Mouse (Mus musculus) embryonic facial prominence, embryonic 12.5 days (tissue): Measurements from ENCODE around the gene Atat1. TPM values are rescaled to one million over a fixed set of nuclear protein-coding genes. Genes with fewer than 3 reads are reported as not detected.

ENCODE experiments used
- ATAC-seq: fragments of 200-750 bp; cut with Nextera tagmentation; 2 replicates; pipeline ENCODE4 v1.8.0; 2017; ENCODE audit not compliant: insufficient number of reproducible peaks, insufficient read depth, low FRiP score, low TSS enrichment
- H3K27ac ChIP-seq: fragments of 300-500 bp; sonication (generic); 2 replicates; pipeline ENCODE4 v1.5.1; 2016; ENCODE audit warnings: mild to moderate bottlenecking
- H3K27me3 ChIP-seq: fragments of 300-500 bp; sonication (generic); 2 replicates; pipeline ENCODE4 v1.6.1; 2016; ENCODE audit warnings: mild to moderate bottlenecking, moderate library complexity
- H3K36me3 ChIP-seq: fragments of 300-500 bp; sonication (generic); 2 replicates; pipeline ENCODE4 v1.6.1; 2016; ENCODE audit warnings: mild to moderate bottlenecking
- H3K4me1 ChIP-seq: fragments of 300-500 bp; sonication (generic); 2 replicates; pipeline ENCODE4 v1.6.1; 2016
- H3K4me2 ChIP-seq: fragments of 300-500 bp; sonication (generic); replicated peaks from 2 replicates; pipeline ENCODE4 v1.6.1; 2016; ENCODE audit warnings: mild to moderate bottlenecking, moderate library complexity
- H3K4me3 ChIP-seq: fragments of 300-500 bp; sonication (generic); 2 replicates; pipeline ENCODE4 v1.5.1; 2016; ENCODE audit warnings: mild to moderate bottlenecking
- H3K9ac ChIP-seq: fragments of 300-500 bp; sonication (generic); 2 replicates; pipeline ENCODE4 v1.6.1; 2016; ENCODE audit warnings: mild to moderate bottlenecking, moderate library complexity
- H3K9me3 ChIP-seq: fragments of 300-500 bp; sonication (generic); 2 replicates; pipeline ENCODE4 v1.6.1; 2016; ENCODE audit warnings: mild to moderate bottlenecking, moderate library complexity
- WGBS: fragments of 180-500 bp; shearing (Covaris S2); methylation state at CpG from one replicate; pipeline ENCODE4 v1.1.7; 2016; 5-methylcytosine and 5-hydroxymethylcytosine counted together
- polyA plus RNA-seq: library from polyadenylated mRNA; unstranded; fragments of >200 nt; fragmentation: Nextera tagmentation; extraction: Ambion mirVana; gene quantifications from 2 replicates; pipeline ENCODE4 v1.2.1, GENCODE M21; 2016

The Atat1 gene
- polyA plus RNA-seq, 1 experiment from 2014 or later = 165 TPM

DNA sequence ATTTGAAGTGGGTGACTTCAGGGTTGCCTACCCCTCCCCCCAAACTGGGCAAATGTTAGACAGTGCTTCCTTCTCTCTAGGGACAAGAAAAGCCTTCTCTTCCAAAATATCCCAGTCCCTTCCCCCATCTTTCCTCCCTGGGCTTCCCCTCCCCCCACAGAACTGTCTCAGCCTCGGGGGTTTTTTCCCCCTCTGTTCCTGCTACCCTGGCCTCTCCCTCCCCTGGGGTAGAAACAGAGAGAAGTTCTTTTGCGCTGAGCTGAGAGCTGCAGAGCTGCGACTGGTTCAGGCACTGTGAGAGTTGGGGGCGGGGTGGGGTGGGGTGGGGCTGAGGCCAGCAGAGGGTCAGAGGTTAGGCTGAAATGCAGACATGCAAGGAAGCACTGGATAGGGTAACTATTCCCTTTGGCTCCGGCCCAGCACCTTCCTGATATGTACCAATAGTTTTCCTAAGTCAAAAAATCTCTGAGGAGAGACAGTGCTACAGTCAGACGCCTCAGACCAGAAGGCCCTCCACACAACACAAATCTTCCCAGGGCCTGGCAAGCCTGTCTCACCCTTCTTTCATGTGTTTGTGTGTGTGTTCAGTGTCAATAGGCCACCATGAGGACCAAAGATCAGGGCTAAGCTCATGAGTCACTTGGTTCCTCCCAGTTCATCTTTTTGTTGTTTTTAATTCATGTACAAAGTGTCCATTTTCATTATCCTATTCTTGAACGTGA, 40.4 kb downstream of the Atat1 start:
- Histone ChIP-seq H3K4me2 (peak overlapping the region; percentile 96), H3K4me1 (peaks cover 62% of the 10 kb centered on the region), H3K9me3 (no peaks in the 10 kb centered on the region), H3K36me3 (peaks cover 23% of the 10 kb centered on the region), H3K27ac (peak overlapping the region; percentile 98), H3K9ac (peak overlapping the region; percentile 68), H3K4me3 (peak overlapping the region; percentile 73), H3K27me3 (no peaks in the 10 kb centered on the region)
- 1% methylated on average over 7 of the region's 7 CpGs for WGBS
- no peak for ATAC-seq

GRCm38 (mm10) chr17:35868961-35869345, 40.9 kb downstream of the Atat1 start:
- Histone ChIP-seq H3K27me3 (no peaks in the 10 kb centered on the region), H3K4me3 (peak overlapping the region; percentile 73), H3K4me1 (peaks cover 63% of the 10 kb centered on the region), H3K27ac (peak overlapping the region; percentile 98), H3K4me2 (peak overlapping the region; percentile 96), H3K36me3 (peaks cover 18% of the 10 kb centered on the region), H3K9me3 (no peaks in the 10 kb centered on the region), H3K9ac (peak overlapping the region; percentile 68)
- WGBS = 2% methylated on average over 7 of the region's 7 CpGs
- no peak for ATAC-seq

DNA sequence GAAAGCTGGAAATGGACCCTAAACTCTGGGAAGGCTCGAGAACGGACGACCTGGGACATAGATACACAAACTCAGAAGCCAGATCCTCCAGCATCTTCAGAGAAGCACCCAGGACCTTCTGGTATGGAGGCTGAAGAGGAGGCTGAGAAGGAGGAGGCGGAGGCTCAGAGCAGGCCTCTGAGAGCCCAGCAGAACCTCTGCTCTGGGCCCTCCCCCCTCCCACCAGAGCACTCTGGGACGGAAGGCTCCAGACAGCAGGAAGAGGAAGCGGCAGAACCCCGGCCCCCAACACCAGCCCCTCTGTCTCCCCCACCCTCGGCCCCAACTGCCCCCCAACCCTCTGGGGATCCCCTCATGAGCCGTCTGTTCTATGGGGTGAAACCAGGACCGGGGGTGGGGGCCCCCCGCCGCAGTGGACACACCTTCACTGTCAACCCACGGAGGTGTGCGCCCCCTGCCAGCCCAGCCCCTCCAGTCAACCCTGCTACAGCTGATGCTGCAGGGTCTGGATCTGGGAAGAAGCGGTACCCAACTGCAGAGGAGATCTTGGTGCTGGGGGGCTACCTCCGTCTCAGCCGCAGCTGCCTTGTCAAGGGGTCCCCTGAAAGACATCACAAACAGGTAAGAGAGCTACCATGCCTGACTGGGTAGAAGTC, 41.6 kb downstream of the Atat1 start:
- ATAC-seq = no peak
- H3K4me3 ChIP-seq = peak overlapping the region; percentile 73
- H3K4me1 ChIP-seq = peaks cover 58% of the 10 kb centered on the region
- H3K27me3 ChIP-seq = no peaks in the 10 kb centered on the region
- H3K9ac ChIP-seq = peak overlapping the region; percentile 68
- H3K4me2 ChIP-seq = peak overlapping the region; percentile 96
- WGBS = 16% methylated on average over 17 of the region's 17 CpGs
- peak overlapping the region; percentile 98 for H3K27ac ChIP-seq
- peaks cover 13% of the 10 kb centered on the region for H3K36me3 ChIP-seq
- no peaks in the 10 kb centered on the region for H3K9me3 ChIP-seq

DNA sequence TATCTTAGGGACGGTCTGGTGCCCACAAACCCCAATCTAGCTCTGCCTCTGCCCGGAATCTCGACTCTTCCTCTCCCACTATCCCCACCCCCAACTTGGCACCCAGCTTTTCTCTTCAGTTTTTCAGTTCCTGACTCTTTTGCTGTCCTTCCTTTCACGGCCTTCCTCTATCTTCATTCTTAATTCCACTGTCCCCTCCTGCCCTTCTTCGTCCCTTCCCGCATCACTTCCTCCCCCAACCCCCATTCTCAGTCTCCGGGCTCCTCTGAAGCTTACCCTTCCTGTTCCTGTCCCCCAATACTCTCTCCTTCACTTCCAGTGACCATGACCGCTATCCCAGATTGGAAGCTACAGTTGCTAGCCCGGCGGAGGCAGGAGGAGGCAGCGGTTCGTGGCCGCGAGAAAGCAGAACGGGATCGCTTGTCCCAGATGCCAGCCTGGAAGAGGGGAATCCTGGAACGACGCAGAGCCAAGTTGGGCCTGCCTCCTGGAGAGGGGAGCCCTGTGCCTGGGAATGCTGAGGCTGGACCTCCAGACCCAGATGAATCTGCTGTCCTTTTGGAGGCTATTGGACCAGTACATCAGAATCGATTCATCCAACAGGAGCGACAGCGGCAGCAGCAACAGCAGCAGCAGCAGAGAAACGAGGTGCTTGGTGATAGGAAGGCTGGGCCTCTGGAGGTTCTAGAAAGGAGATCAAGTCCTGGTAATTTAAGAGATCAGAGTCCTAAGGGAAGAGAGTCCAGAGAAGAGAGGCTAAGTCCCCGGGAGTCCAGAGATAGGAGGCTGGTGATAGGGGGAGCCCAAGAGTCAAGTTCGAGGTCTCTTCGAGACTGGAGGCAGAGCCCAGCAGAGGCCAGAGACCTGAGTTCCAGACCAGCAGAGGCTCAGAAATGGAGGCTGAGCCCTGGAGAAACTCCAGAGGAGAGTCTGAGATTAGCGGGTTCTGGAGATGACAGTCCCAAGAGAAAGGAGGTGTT, 42.7 kb downstream of the Atat1 start:
- Histone ChIP-seq H3K9me3 (no peaks in the 10 kb centered on the region), H3K9ac (peak overlapping the region; percentile 68), H3K4me3 (peak overlapping the region; percentile 73), H3K27ac (peak overlapping the region; percentile 98), H3K4me2 (peak overlapping the region; percentile 96), H3K27me3 (no peaks in the 10 kb centered on the region), H3K4me1 (peaks cover 52% of the 10 kb centered on the region), H3K36me3 (peaks cover 10% of the 10 kb centered on the region)
- no peak for ATAC-seq
- 9% methylated on average over 26 of the region's 26 CpGs for WGBS

GRCm38 (mm10) chr17:35866281-35866831, 43.5 kb downstream of the Atat1 start:
- Histone ChIP-seq H3K4me2 (peak overlapping the region; percentile 96), H3K4me1 (peaks cover 51% of the 10 kb centered on the region), H3K27ac (peak overlapping the region; percentile 98), H3K36me3 (peaks cover 8% of the 10 kb centered on the region), H3K9ac (peak overlapping the region; percentile 68), H3K9me3 (no peaks in the 10 kb centered on the region), H3K27me3 (no peaks in the 10 kb centered on the region), H3K4me3 (peak overlapping the region; percentile 73)
- under 1% methylated on average over 38 of the region's 38 CpGs for WGBS
- ATAC-seq = peak; percentile 44

DNA sequence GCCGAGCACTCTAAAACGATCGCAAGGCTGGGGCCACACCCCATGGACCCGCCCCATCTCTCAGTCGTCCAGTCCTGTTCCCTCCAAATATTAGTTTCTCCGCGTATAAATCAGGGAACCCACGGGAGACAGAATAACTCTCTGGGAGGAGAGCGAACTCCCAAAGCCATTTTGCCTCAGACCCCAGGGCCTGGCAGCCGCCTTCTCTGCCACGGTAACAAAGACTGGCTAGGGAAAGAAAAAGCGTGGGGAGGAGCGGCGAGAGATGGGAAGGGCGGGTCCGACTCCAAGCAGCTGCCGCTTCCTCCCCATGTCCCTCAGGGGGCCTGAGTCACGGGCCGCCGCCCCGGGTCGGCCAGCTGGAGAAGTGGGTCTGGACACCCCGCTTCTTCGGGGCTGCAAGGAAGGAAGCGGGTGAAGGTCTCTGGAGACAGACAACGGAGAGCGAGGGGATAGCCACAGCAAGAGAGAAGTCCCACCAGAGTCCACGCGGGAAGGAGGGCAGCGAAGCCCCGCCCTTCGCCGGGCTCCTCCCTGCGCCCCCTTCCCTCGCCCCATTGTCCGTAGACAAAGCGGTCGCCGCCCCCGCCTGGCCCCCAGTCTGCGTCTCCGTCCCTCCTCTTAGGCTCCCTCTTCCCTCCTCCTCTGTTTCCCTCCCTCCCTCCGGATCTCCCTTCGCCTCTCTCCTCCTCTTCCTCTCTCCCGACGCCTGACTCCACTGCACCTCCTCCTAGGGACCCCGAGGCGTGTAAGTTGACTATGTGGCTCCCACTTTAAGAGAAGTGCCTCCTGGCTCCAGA, 44.2 kb downstream of the Atat1 start, which contains the start of gene Ppp1r18:
Ppp1r18 (plus strand) TSS at position 113 of the 800 bp plus-strand sequence.
- Histone ChIP-seq H3K4me3 (peak within 1 kb of the TSS; percentile 73), H3K27ac (peak within 1 kb of the TSS; percentile 98), H3K36me3 (peaks cover 3% of the 10 kb centered on the region; the same call in 1 of the 2 replicates), H3K27me3 (no peaks in the 10 kb centered on the region), H3K4me2 (peak within 1 kb of the TSS; percentile 96), H3K9ac (peak within 1 kb of the TSS; percentile 68), H3K9me3 (no peaks in the 10 kb centered on the region), H3K4me1 (peaks cover 50% of the 10 kb centered on the region)
- ATAC-seq = peak; percentile 70
- under 1% methylated on average over 48 of the region's 48 CpGs for WGBS

DNA sequence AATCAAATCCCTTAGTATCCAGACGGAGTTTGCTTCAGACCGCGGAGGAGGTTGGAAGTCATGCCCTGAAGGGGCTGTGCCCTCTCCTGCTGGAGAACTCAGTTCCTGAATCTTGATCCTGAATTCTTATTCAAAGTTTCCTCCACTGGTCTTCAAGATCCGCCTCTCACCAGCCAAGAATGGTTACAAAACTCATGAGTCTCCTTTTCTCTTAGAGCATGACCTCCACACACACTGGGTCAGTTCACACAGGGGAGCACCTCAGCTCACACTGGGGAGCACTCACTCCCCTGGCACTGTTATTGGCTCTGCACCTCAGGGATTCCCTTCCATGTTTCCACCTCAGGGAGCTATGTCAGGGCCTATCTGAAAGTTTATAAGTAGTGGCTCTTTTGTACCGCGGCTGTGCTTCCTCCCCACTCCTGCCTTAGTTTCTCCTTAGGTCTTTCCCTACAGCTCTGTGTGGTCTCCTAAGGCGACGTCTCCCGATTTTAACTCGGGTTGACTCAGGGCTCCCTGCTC, 45.0 kb downstream of the Atat1 start:
- Histone ChIP-seq H3K9ac (peak overlapping the region; percentile 68), H3K27ac (peak overlapping the region; percentile 98), H3K4me1 (peaks cover 46% of the 10 kb centered on the region), H3K9me3 (no peaks in the 10 kb centered on the region), H3K27me3 (no peaks in the 10 kb centered on the region), H3K36me3 (no peaks in the 10 kb centered on the region), H3K4me2 (peak overlapping the region; percentile 96), H3K4me3 (peak overlapping the region; percentile 73)
- WGBS = 18% methylated on average over 10 of the region's 10 CpGs
- no peak for ATAC-seq

- H3K36me3 ChIP-seq = peaks cover 18% of the 10 kb centered on the region
- H3K4me2 ChIP-seq = peak within 1 kb of the TSS; percentile 66
- peak within 1 kb of the TSS; percentile 58 for H3K4me3 ChIP-seq
- no peaks in the 10 kb centered on the region for H3K9me3 ChIP-seq
- ATAC-seq = peak; percentile 89
- H3K27me3 ChIP-seq = no peaks in the 10 kb centered on the region
- WGBS = under 1% methylated on average over 47 of the region's 47 CpGs
- peak within 1 kb of the TSS; percentile 89 for H3K27ac ChIP-seq
- peak within 1 kb of the TSS; percentile 53 for H3K9ac ChIP-seq
- peaks cover 17% of the 10 kb centered on the region; the same call in 1 of the 2 replicates for H3K4me1 ChIP-seq
Measured at GRCm38 (mm10) chr17:35861198-35861857, 48.5 kb downstream of the Atat1 start, which contains the start of gene Nrm. Gene Nrm (plus strand): TSS chr17:35861318.

- H3K36me3 ChIP-seq = peaks cover 18% of the 10 kb centered on the region
- peak overlapping the region; percentile 66 for H3K4me2 ChIP-seq
- no peaks in the 10 kb centered on the region for H3K27me3 ChIP-seq
- ATAC-seq = no peak
- WGBS = 3% methylated on average over 12 of the region's 12 CpGs
- peak overlapping the region; percentile 58 for H3K4me3 ChIP-seq
- no peaks in the 10 kb centered on the region for H3K9me3 ChIP-seq
- peak overlapping the region; percentile 89 for H3K27ac ChIP-seq
- peaks cover 17% of the 10 kb centered on the region; the same call in 1 of the 2 replicates for H3K4me1 ChIP-seq
- peak overlapping the region; percentile 53 for H3K9ac ChIP-seq
Measured at GRCm38 (mm10) chr17:35860831-35861197, 49.1 kb downstream of the Atat1 start.

DNA sequence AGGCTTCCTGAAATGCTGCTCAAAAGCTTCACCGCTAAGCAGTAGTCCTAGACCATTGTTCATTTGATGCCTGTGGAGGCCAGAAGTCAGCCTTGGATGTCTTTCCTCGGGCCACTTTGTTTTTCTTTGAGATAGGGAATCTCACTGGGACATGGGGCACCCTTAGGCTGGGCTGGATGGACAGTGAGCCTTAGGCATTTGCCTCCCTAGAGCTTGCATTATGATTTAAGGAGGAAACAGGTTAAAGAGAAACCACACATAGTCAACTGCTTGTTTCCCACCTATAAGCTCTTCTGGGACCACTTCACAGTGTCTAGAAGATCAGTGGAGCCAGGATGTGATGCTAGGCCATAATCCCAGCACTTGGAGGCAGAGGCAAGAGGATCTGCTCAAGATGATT, 50.0 kb downstream of the Atat1 start:
- H3K4me2 ChIP-seq = no peak overlapping the region
- peaks cover 21% of the 10 kb centered on the region for H3K36me3 ChIP-seq
- no peak overlapping the region for H3K4me3 ChIP-seq
- 66% methylated on average over 2 of the region's 2 CpGs for WGBS
- no peak for ATAC-seq
- H3K27me3 ChIP-seq = no peaks in the 10 kb centered on the region
- H3K4me1 ChIP-seq = peaks cover 13% of the 10 kb centered on the region; the same call in 1 of the 2 replicates
- no peak overlapping the region for H3K9ac ChIP-seq
- H3K27ac ChIP-seq = no peak overlapping the region
- H3K9me3 ChIP-seq = no peaks in the 10 kb centered on the region
